Mouse (Mus musculus): ENCODE measurements around the gene Nhsl2. TPM values are rescaled to one million over a fixed set of nuclear protein-coding genes. Genes with fewer than 3 reads are reported as not detected.

Gene Nhsl2
- polyA plus RNA-seq, 1 experiment from 2014 or later, result 7.2 TPM

DNA sequence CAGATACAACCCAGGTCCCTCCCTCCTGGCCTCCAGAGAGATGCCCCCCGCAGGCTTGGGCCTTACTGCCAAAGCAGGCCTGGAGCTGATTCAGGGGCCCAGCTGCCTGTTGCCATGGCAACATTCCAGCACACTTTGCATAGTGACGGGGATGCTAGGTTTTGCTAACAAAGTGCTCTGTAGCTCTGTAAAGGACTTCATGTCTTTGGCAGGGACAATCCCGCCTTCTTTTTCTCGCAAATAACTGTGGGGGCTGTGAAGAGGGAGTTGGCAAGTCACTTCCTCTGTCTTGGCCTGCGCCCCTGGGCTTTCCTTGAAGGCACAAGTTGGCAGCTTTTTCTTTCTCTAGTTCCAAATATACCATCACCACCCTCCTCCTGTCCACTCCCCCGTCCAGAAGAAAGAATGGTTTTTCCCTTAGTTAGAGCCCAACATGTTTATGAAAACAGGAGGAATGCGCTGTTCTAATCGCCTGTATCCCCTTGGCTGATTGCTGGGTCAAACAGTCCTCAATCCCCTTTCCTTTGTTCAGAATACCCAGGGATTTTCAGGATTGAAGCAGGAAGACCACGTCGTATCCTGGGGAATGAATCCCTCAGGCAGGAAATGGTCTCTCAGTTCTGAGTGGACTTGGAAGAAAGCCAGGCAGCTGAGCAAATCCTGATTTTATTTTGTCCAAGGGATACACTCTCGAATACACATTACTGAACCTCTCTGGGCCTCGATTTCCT, 144.8 kb downstream of the Nhsl2 start:
- Histone ChIP-seq H3K4me3 (no peak overlapping the region), H3K27me3 (peaks cover 5% of the 10 kb centered on the region; the same call in 1 of the 2 replicates), H3K4me1 (0 out of 2 replicates have a peak, but pooled peaks cover 7% of the 10 kb centered on the region), H3K27ac (peak overlapping the region; percentile 74), H3K36me3 (no peaks in the 10 kb centered on the region), H3K9ac (no peak overlapping the region), H3K4me2 (0 out of 2 replicates have a peak overlapping the region, but pooled peaks have one; percentile 15), H3K9me3 (no peaks in the 10 kb centered on the region)
- peak; percentile 84 for ATAC-seq (ENCODE audit: borderline replicate concordance, extremely low read depth, low FRiP score, low TSS enrichment)
- 21% methylated on average over 12 of the region's 12 CpGs for WGBS

DNA sequence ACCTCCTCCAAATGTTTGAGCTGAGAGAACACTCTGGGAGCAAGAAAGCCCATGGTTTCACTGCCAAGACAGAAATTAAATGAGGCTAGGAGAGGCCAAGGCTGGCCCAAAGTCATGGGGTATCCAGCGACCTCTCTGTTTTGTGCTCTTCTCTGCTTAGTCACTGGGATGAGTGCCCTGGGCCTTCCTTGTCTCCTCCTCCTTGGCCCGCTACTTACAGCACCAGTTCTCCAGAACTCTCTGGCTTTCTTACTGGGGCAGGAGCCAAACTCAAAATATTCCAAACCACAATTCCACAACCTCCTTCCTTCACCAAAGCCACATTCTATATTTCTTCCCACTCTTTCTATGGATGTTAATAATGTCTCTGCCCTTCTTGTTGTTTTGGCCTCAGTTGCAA, 147.5 kb downstream of the Nhsl2 start:
- ATAC-seq (ENCODE audit: borderline replicate concordance, extremely low read depth, low FRiP score, low TSS enrichment), result no peak
- Histone ChIP-seq H3K27ac (no peak overlapping the region), H3K9me3 (no peaks in the 10 kb centered on the region), H3K4me3 (no peak overlapping the region), H3K4me1 (0 out of 2 replicates have a peak, but pooled peaks cover 7% of the 10 kb centered on the region), H3K9ac (no peak overlapping the region), H3K4me2 (no peak overlapping the region), H3K36me3 (no peaks in the 10 kb centered on the region), H3K27me3 (peaks cover 16% of the 10 kb centered on the region; the same call in 1 of the 2 replicates)
- 77% methylated on average over 2 of the region's 2 CpGs for WGBS

DNA sequence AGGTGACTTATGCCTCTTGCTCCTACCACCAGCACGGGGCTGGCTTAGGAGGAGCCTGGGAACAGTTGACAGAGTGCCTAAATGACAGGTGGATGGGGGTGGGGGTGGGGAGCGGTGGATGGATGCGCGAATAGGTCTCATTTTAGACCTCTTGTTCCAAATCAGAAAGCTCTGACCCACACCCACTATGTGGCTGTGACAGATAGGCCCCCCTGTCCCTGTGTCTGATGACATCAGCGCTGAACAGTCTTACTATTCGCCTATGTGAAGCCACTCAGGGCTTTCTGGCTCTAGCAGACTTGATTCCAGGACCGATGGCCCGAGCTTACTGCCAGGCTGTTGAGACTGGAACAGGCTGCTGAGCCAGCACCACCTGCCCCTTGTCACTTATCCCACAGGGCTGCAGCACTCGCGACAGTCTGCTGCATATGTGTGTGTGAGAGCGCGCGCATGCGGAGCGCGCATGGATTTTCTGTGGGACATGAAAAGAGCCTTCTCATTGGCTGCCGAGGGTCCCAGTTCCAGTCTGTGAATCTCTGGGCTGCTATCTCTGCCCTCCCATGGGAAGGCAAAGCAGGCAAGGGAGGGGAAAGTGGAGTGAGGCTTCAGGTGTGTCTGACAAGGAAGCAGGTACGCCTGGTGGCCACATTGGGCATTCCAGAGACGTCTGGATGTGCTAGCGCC, 154.6 kb downstream of the Nhsl2 start:
- Histone ChIP-seq H3K4me1 (peaks cover 19% of the 10 kb centered on the region), H3K9ac (no peak overlapping the region), H3K36me3 (no peaks in the 10 kb centered on the region), H3K4me3 (peak overlapping the region; percentile 25), H3K9me3 (no peaks in the 10 kb centered on the region), H3K27ac (no peak overlapping the region), H3K4me2 (peak overlapping the region; percentile 56), H3K27me3 (peaks cover 56% of the 10 kb centered on the region; the same call in 1 of the 2 replicates)
- 20% methylated on average over 20 of the region's 20 CpGs for WGBS
- ATAC-seq (ENCODE audit: borderline replicate concordance, extremely low read depth, low FRiP score, low TSS enrichment), result peak; percentile 2; the same call in 1 of the 2 replicates

DNA sequence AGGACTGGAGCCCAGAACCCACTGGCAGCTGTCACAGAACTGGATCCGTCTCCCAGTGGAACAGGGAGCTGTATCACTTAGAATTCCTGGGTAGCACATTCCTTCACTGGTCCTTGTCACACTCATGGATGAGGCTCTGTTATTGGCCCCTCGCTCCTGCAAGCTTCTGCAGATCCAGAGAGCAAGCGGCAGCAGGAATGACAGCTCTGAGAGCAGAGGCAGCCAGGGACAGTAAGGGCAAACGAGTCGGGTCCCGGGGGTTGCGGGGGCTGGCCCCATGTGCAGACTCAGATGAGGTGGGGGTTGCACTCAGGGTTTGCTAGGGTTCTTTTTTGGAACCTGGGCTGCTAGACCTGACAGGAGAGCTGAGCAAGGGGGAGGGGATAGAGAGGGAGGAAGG, 155.2 kb downstream of the Nhsl2 start:
- peaks cover 19% of the 10 kb centered on the region for H3K4me1 ChIP-seq
- WGBS, result 24% methylated on average over 7 of the region's 7 CpGs
- H3K9me3 ChIP-seq, result no peaks in the 10 kb centered on the region
- H3K27me3 ChIP-seq, result peaks cover 56% of the 10 kb centered on the region; the same call in 1 of the 2 replicates
- ATAC-seq (ENCODE audit: borderline replicate concordance, extremely low read depth, low FRiP score, low TSS enrichment), result peak; percentile 12; the same call in 1 of the 2 replicates
- H3K4me2 ChIP-seq, result peak overlapping the region; percentile 56
- peak overlapping the region; percentile 25 for H3K4me3 ChIP-seq
- no peaks in the 10 kb centered on the region for H3K36me3 ChIP-seq
- no peak overlapping the region for H3K27ac ChIP-seq
- H3K9ac ChIP-seq, result no peak overlapping the region

DNA sequence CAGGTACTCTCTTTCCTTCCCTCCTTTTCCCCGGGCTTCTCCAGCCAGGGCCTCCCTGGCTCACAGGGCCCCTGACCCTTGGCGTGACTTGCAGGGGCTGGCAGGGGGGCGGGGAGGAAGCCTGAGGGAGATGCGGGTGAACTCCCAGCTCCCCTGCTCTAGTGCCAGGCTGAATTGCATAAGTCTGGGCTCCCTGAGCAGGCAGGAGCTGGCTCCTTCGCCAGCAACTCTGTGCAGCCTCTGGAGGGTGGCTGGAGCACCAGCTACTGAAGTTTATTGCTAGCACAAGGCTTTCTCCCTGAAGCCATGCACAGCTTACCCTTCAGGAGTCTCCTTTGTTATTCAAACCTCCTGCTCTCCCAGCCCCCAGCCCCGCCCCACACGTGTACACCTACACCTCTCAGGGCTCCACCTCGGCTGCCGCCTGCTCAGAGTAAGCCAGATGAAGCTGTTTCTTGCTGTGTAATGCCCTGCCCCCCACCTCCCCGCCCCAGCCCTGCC, 156.0 kb downstream of the Nhsl2 start:
- Histone ChIP-seq H3K4me2 (peak overlapping the region; percentile 56), H3K9ac (0 out of 2 replicates have a peak overlapping the region, but pooled peaks have one; percentile 13), H3K9me3 (no peaks in the 10 kb centered on the region), H3K36me3 (no peaks in the 10 kb centered on the region), H3K27me3 (peaks cover 59% of the 10 kb centered on the region; the same call in 1 of the 2 replicates), H3K4me1 (peaks cover 19% of the 10 kb centered on the region), H3K27ac (peak overlapping the region; percentile 70), H3K4me3 (peak overlapping the region; percentile 25)
- peak; percentile 73 for ATAC-seq (ENCODE audit: borderline replicate concordance, extremely low read depth, low FRiP score, low TSS enrichment)
- WGBS, result 12% methylated on average over 10 of the region's 10 CpGs

DNA sequence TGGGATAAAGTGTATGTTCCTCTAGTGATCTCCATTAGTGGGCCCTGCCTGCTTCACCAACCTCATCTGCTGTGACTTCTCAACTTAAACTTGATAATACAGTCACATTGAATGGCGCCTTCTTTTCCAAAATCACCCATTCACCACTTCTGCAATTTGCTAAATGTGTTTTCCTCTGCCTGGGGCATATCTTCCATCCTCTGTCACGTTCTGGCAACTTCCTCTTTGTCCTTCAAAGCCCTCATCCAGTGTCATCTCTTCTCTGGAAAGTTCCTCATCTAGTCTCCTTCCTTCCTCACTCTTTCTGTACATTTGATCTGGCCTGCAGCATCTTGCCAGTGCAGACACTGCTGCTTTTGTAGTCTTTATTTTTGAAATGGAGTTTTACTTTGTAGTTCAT, 158.8 kb downstream of the Nhsl2 start:
- H3K4me1 ChIP-seq, result peaks cover 19% of the 10 kb centered on the region
- ATAC-seq (ENCODE audit: borderline replicate concordance, extremely low read depth, low FRiP score, low TSS enrichment), result no peak
- H3K9ac ChIP-seq, result no peak overlapping the region
- peaks cover 43% of the 10 kb centered on the region; the same call in 1 of the 2 replicates for H3K27me3 ChIP-seq
- H3K4me2 ChIP-seq, result no peak overlapping the region
- H3K4me3 ChIP-seq, result no peak overlapping the region
- no peaks in the 10 kb centered on the region for H3K36me3 ChIP-seq
- 48% methylated on average over 2 of the region's 2 CpGs for WGBS
- H3K9me3 ChIP-seq, result no peaks in the 10 kb centered on the region
- H3K27ac ChIP-seq, result no peak overlapping the region

DNA sequence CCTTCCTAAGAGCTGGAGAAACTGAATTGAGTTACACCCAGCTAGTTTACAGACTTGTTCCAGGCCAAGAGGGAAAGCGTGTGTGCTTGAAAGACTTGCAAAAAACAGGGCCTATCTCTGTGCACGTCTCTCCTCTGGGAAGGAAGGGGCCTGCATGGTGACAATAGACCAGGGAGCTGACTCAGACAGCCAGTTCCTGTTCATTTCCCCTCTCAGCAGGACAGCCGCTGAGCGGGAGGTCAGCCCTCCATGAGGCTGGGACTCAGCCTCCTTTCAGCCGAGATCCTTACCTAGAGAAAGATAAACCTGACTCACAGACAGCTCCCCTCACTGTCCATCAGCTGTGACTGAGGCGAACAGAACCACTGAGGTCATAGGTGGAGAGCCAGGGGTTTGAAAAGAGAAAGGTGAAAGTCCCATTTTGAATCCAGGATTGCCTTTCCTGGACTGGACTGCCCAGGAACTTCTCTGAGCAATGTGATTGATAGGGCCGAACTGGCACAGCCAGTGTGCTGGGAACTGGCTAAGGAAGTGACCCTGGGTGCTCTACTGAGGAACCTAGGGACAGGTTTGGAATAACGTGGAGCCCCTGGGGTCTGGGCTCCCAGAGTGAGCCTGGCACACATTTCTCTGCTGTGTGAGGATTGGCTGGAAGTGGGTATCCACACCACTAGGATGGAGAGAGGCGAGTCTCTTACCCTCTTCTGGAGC, 168.2 kb downstream of the Nhsl2 start:
- Histone ChIP-seq H3K4me3 (peak overlapping the region; percentile 17), H3K4me1 (peaks cover 10% of the 10 kb centered on the region; the same call in 1 of the 2 replicates), H3K4me2 (0 out of 2 replicates have a peak overlapping the region, but pooled peaks have one; percentile 29), H3K36me3 (no peaks in the 10 kb centered on the region), H3K27ac (peak overlapping the region; percentile 59), H3K9ac (no peak overlapping the region), H3K9me3 (no peaks in the 10 kb centered on the region), H3K27me3 (peaks cover 17% of the 10 kb centered on the region; the same call in 1 of the 2 replicates)
- no peak for ATAC-seq (ENCODE audit: borderline replicate concordance, extremely low read depth, low FRiP score, low TSS enrichment)
- WGBS, result 46% methylated on average over 9 of the region's 9 CpGs

DNA sequence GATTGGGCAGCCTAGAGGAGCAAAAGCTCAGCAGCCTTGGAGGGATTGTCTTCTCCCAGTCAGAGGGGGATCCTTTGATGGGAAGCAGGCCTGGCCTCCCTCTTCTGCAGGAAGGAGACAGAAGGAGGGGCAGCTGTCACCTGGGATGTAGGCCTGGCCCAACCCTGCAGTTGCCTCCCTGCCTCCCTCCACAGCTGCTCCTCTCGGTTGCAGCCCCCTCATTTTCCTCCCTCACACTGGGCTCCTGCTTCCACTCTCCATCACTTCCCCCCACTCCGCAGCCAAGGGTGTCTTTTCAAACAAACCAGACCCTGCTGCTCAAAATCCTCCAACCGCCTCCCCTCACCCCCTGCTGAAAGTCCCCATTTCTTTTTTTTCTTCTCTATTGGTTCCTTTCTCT, 169.7 kb downstream of the Nhsl2 start:
- WGBS, result 36% methylated on average over 2 of the region's 3 CpGs

DNA sequence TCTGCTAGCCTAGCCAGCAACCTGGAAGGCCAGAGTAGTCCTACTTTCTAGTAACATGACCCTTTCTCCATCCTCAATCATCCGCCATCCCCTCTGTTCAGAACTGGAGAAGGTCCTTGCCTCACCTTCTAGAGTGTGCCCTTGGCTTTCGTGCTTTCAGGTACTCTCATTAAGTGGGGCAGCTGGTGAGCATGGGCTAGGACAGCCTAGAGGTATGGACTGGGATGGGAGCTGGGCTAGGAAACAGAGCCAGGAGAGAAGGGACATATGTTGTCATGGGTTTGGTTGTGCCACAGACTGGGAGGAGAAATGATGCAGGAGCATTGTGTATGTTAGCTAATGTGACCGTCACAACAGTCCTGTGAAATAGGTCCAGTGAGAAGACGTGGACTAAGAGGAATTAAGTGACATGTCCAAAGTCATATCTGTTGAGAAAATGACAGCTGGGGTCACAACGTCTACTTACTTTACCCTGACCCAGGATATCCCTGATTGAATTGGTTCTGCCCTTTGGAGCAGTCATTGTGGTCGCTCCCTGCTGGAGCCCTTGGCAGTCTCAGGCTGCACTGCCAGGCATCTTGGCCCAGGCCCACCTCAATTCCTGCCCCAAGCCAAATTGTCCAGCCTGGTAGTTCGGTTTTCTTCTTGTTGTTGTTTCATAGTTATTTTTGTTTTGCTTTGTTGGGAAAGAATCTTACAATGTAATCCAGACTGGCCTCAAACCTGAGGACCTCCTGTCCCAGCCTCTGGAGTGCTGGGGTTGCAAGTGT, 170.5 kb downstream of the Nhsl2 start:
- H3K9ac ChIP-seq, result no peak overlapping the region
- H3K4me2 ChIP-seq, result peak overlapping the region; percentile 9; the same call in 1 of the 2 replicates
- no peak overlapping the region for H3K4me3 ChIP-seq
- H3K4me1 ChIP-seq, result peaks cover 10% of the 10 kb centered on the region; the same call in 1 of the 2 replicates
- no peak for ATAC-seq (ENCODE audit: borderline replicate concordance, extremely low read depth, low FRiP score, low TSS enrichment)
- peaks cover 14% of the 10 kb centered on the region; the same call in 1 of the 2 replicates for H3K27me3 ChIP-seq
- H3K36me3 ChIP-seq, result no peaks in the 10 kb centered on the region
- H3K27ac ChIP-seq, result 0 out of 2 replicates have a peak overlapping the region, but pooled peaks have one; percentile 15
- 65% methylated on average over 7 of the region's 7 CpGs for whole genome bisulfite sequencing
- no peaks in the 10 kb centered on the region for H3K9me3 ChIP-seq

More for the DNA sequence above, 169.7 kb downstream of the Nhsl2 start:
- Histone ChIP-seq H3K4me2 (peak overlapping the region; percentile 29), H3K4me1 (peaks cover 10% of the 10 kb centered on the region; the same call in 1 of the 2 replicates), H3K9me3 (no peaks in the 10 kb centered on the region), H3K36me3 (no peaks in the 10 kb centered on the region), H3K27me3 (peaks cover 20% of the 10 kb centered on the region; the same call in 1 of the 2 replicates), H3K27ac (peak overlapping the region; percentile 15; the same call in 1 of the 2 replicates), H3K4me3 (peak overlapping the region; percentile 17; the same call in 1 of the 2 replicates), H3K9ac (no peak overlapping the region)
- ATAC-seq (ENCODE audit: borderline replicate concordance, extremely low read depth, low FRiP score, low TSS enrichment), result peak; percentile 67; the same call in 1 of the 2 replicates

DNA sequence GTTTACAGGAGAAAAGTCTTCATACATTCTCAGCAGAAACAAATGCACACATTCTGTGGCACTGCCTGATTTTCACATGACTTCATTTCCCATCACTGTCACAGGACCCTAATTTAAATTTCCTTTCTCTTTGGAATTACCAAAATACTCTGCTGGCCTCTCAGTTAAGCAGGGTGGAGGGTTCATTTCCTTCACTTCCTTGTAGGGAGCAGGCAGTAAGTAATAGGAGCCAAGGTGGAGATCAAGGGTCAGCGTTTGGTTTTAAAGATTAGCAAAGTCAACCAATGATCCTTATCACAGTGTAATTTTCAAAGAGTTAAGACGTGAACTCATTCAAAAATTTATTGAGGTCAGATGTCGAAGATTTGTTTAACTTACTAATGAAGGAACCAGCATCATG, 175.8 kb downstream of the Nhsl2 start:
- Histone ChIP-seq H3K9ac (no peak overlapping the region), H3K27me3 (peaks cover 10% of the 10 kb centered on the region; the same call in 1 of the 2 replicates), H3K36me3 (no peaks in the 10 kb centered on the region), H3K4me1 (0 out of 2 replicates have a peak, but pooled peaks cover under 1% of the 10 kb centered on the region), H3K4me2 (no peak overlapping the region), H3K27ac (no peak overlapping the region), H3K9me3 (no peaks in the 10 kb centered on the region), H3K4me3 (no peak overlapping the region)
- no peak for ATAC-seq (ENCODE audit: borderline replicate concordance, extremely low read depth, low FRiP score, low TSS enrichment)
- WGBS, result 47% methylated on average over 3 of the region's 3 CpGs
